Mouse (Mus musculus): ENCODE data around the gene Tmtc4.
A peak's percentile ranks its signal among the peaks of the same experiment; 100 is the strongest.

Gene Tmtc4

GRCm38 (mm10) chr14:122901177-122901576, 82.7 kb downstream of the Tmtc4 start:
- no peak for DNase-seq

- no peak for DNase-seq
These were observed 83.2 kb downstream of the Tmtc4 start for GRCm38 (mm10) chr14:122900679-122901078.

- no peak for DNase-seq
These were observed 85.3 kb downstream of the Tmtc4 start for GRCm38 (mm10) chr14:122898550-122898949.

GRCm38 (mm10) chr14:122896106-122896505, 87.7 kb downstream of the Tmtc4 start:
- DNase-seq = no peak

- no peak for DNase-seq
These were observed 92.3 kb downstream of the Tmtc4 start for GRCm38 (mm10) chr14:122891470-122891968.

GRCm38 (mm10) chr14:122888480-122888872, 95.4 kb downstream of the Tmtc4 start:
- DNase-seq = no peak

GRCm38 (mm10) chr14:122887702-122888479, 95.9 kb downstream of the Tmtc4 start:
- DNase-seq = no peak

GRCm38 (mm10) chr14:122887278-122887677, 96.6 kb downstream of the Tmtc4 start:
- no peak for DNase-seq

- no peak for DNase-seq
These were observed 97.9 kb downstream of the Tmtc4 start for GRCm38 (mm10) chr14:122885893-122886292.

GRCm38 (mm10) chr14:122883821-122884584, 99.8 kb downstream of the Tmtc4 start:
- DNase-seq = no peak

GRCm38 (mm10) chr14:122883410-122883806, 100.4 kb downstream of the Tmtc4 start:
- no peak for DNase-seq

GRCm38 (mm10) chr14:122882795-122883409, 100.9 kb downstream of the Tmtc4 start:
- DNase-seq = no peak

- no peak for DNase-seq
These were observed 101.6 kb downstream of the Tmtc4 start for GRCm38 (mm10) chr14:122882201-122882639.

GRCm38 (mm10) chr14:122881699-122882098, 102.1 kb downstream of the Tmtc4 start:
- DNase-seq = no peak

GRCm38 (mm10) chr14:122880291-122880690, 103.5 kb downstream of the Tmtc4 start:
- no peak for DNase-seq

GRCm38 (mm10) chr14:122877787-122878186, 106.0 kb downstream of the Tmtc4 start:
- DNase-seq = no peak

- DNase-seq = no peak
These were observed 107.1 kb downstream of the Tmtc4 start for GRCm38 (mm10) chr14:122876723-122877122.

- peak; percentile 58 for DNase-seq
These were observed 107.7 kb downstream of the Tmtc4 start for GRCm38 (mm10) chr14:122876163-122876562.

GRCm38 (mm10) chr14:122875636-122876035, 108.2 kb downstream of the Tmtc4 start:
- DNase-seq = no peak

- no peak for DNase-seq
These were observed 108.8 kb downstream of the Tmtc4 start for GRCm38 (mm10) chr14:122875056-122875455.

- no peak for DNase-seq
These were observed 111.2 kb downstream of the Tmtc4 start for GRCm38 (mm10) chr14:122872612-122873011.

GRCm38 (mm10) chr14:122871841-122872580, 111.8 kb downstream of the Tmtc4 start:
- DNase-seq = no peak

GRCm38 (mm10) chr14:122869831-122870230, 114.0 kb downstream of the Tmtc4 start:
- no peak for DNase-seq

All from liver (tissue).